Mouse (Mus musculus) liver, adult 2 months (tissue): Measurements from ENCODE around the gene Clca3a2. TPM values are rescaled to one million over a fixed set of nuclear protein-coding genes. Genes with fewer than 3 reads are reported as not detected.
"Not testable (repeated sequence)": the region's sequence is repeated elsewhere in the genome, so short reads cannot be mapped to it uniquely, and the experiment has no call there.

Source experiments
- DNase-seq: peaks from one replicate; pipeline ENCODE4 v3.0.0-alpha.2; 2011; ENCODE audit warnings: low read depth, low spot score; ENCODE audit errors: extremely low read depth
- H3K27ac ChIP-seq: fragments of 200-500 bp; replicated peaks from 2 replicates; pipeline ENCODE4 v1.5.1; 2012; ENCODE audit warnings: low read depth, mild to moderate bottlenecking, control low read depth, inconsistent platforms, low read length; ENCODE audit not compliant: insufficient read depth
- H3K27me3 ChIP-seq: fragments of 200-500 bp; 2 replicates; pipeline ENCODE4 v1.6.1; 2012; ENCODE audit warnings: mild to moderate bottlenecking, moderate library complexity, low read length, inconsistent platforms; ENCODE audit not compliant: control insufficient read depth, insufficient read depth
- H3K36me3 ChIP-seq: fragments of 200-500 bp; 2 replicates; pipeline ENCODE4 v1.6.1; 2012; ENCODE audit warnings: low read length, inconsistent platforms; ENCODE audit not compliant: control insufficient read depth, insufficient read depth
- H3K4me1 ChIP-seq: fragments of 200-500 bp; 2 replicates; pipeline ENCODE4 v1.6.1; 2011; ENCODE audit warnings: low read length; ENCODE audit not compliant: control insufficient read depth, insufficient read depth
- H3K4me3 ChIP-seq: fragments of 200-500 bp; 2 replicates; pipeline ENCODE4 v1.5.1; 2011; ENCODE audit warnings: low read depth, mild to moderate bottlenecking, control low read depth, low read length, moderate library complexity; ENCODE audit not compliant: insufficient read depth
- H3K79me2 ChIP-seq: fragments of 200-500 bp; 2 replicates; pipeline ENCODE4 v1.6.1; 2012; ENCODE audit warnings: inconsistent platforms, mild to moderate bottlenecking, low read length, moderate library complexity; ENCODE audit not compliant: control insufficient read depth, insufficient read depth
- H3K9ac ChIP-seq: fragments of 200-500 bp; 2 replicates; pipeline ENCODE4 v1.6.1; 2012; ENCODE audit warnings: low read depth, mild to moderate bottlenecking, control low read depth, inconsistent platforms, low read length
- CTCF ChIP-seq: fragments of 200-500 bp; IDR thresholded peaks from 2 replicates; pipeline ENCODE4 v1.5.1; 2011; ENCODE audit warnings: low read depth, low read length, control low read depth
- POLR2A ChIP-seq: fragments of 200-500 bp; IDR thresholded peaks from 2 replicates; pipeline ENCODE4 v1.6.1; 2011; ENCODE audit warnings: low read length, control low read depth; ENCODE audit not compliant: insufficient read depth; ENCODE audit errors: extremely low read depth
- WGBS: fragments of 180-500 bp; shearing (Covaris S2); methylation state at CpG from one replicate; pipeline ENCODE4 v1.1.7; 2018; 5-methylcytosine and 5-hydroxymethylcytosine counted together
- polyA plus RNA-seq: library from polyadenylated mRNA; depleted of rRNA; stranded (reverse); fragments of >200 nt; gene quantifications from 2 replicates; pipeline ENCODE4 v1.2.3, GENCODE M21; 2012; rRNA removed
- total RNA-seq: library from RNA; depleted of rRNA; stranded (reverse); fragments of >200 nt; gene quantifications from 2 replicates; pipeline ENCODE4 v1.2.3, GENCODE M21; 2014; rRNA removed

The Clca3a2 gene
- total RNA-seq (0.07 and 0.18 TPM in 2 replicates), polyA plus RNA-seq (0.23 TPM in 1 of 2 replicates, not detected in the other)

GRCm38 (mm10) chr3:144819219-144819618, at the start of gene Clca3a2:
Gene Clca3a2 (minus strand): TSS chr3:144819494.
- H3K27me3 ChIP-seq, H3K36me3 ChIP-seq, H3K27ac ChIP-seq, H3K4me1 ChIP-seq, H3K9ac ChIP-seq, DNase-seq, H3K79me2 ChIP-seq, H3K4me3 ChIP-seq: not testable (repeated sequence)
- 78% methylated on average over 6 of the region's 6 CpGs for WGBS

GRCm38 (mm10) chr3:144849584-144849983, 30.3 kb upstream of the Clca3a2 start:
- H3K27ac ChIP-seq = no peak overlapping the region
- no peaks in the 10 kb centered on the region for H3K4me1 ChIP-seq
- H3K27me3 ChIP-seq = no peaks in the 10 kb centered on the region
- no peaks in the 10 kb centered on the region for H3K36me3 ChIP-seq
- DNase-seq = no peak
- TF ChIP-seq CTCF (no peak), POLR2A (no peak)
- no peaks in the 10 kb centered on the region for H3K79me2 ChIP-seq
- no peak overlapping the region for H3K4me3 ChIP-seq
- 64% methylated on average over 4 of the region's 4 CpGs for WGBS
- H3K9ac ChIP-seq = no peak overlapping the region

- not testable (repeated sequence) for H3K9ac ChIP-seq, H3K27me3 ChIP-seq, H3K36me3 ChIP-seq, H3K27ac ChIP-seq, DNase-seq, H3K4me3 ChIP-seq, H3K4me1 ChIP-seq, H3K79me2 ChIP-seq
- WGBS = 79% methylated on average over 9 of the region's 9 CpGs
Measured at GRCm38 (mm10) chr3:144849014-144849556, 29.8 kb upstream of the Clca3a2 start, which contains the start of gene Clca3b. Gene Clca3b (minus strand): TSS chr3:144849357.

GRCm38 (mm10) chr3:144827257-144827656, 8.0 kb upstream of the Clca3a2 start:
- Histone ChIP-seq H3K27me3 (no peaks in the 10 kb centered on the region), H3K27ac (no peak overlapping the region), H3K4me3 (no peak overlapping the region), H3K79me2 (no peaks in the 10 kb centered on the region), H3K4me1 (no peaks in the 10 kb centered on the region), H3K9ac (no peak overlapping the region), H3K36me3 (no peaks in the 10 kb centered on the region)
- no peak for DNase-seq
- 84% methylated on average over 6 of the region's 6 CpGs for WGBS
- no peak for TF ChIP-seq POLR2A
- no peak for TF ChIP-seq CTCF

GRCm38 (mm10) chr3:144825151-144825550, 5.9 kb upstream of the Clca3a2 start:
- Histone ChIP-seq H3K4me1 (no peaks in the 10 kb centered on the region), H3K4me3 (no peak overlapping the region), H3K36me3 (no peaks in the 10 kb centered on the region), H3K27ac (no peak overlapping the region), H3K79me2 (no peaks in the 10 kb centered on the region), H3K9ac (no peak overlapping the region), H3K27me3 (no peaks in the 10 kb centered on the region)
- WGBS = 17% methylated on average over 10 of the region's 10 CpGs
- peak; percentile 35 for DNase-seq
- TF ChIP-seq POLR2A (no peak), CTCF (peak; percentile 76)

- 87% methylated on average over 5 of the region's 5 CpGs for WGBS
- Histone ChIP-seq H3K27me3 (no peaks in the 10 kb centered on the region), H3K27ac (no peak overlapping the region), H3K9ac (no peak overlapping the region), H3K4me3 (no peak overlapping the region), H3K4me1 (no peaks in the 10 kb centered on the region), H3K36me3 (no peaks in the 10 kb centered on the region), H3K79me2 (no peaks in the 10 kb centered on the region)
- TF ChIP-seq POLR2A (no peak), CTCF (no peak)
- no peak for DNase-seq
Measured at GRCm38 (mm10) chr3:144823331-144823730, 4.0 kb upstream of the Clca3a2 start.
